Mouse (Mus musculus) limb, embryonic 13.5 days (tissue): ENCODE measurements around the gene Entpd8. TPM values are rescaled to one million over a fixed set of nuclear protein-coding genes. Genes with fewer than 3 reads are reported as not detected.

ENCODE experiments used
- ATAC-seq: fragments of 200-750 bp; cut with Nextera tagmentation; 2 replicates; pipeline ENCODE4 v1.8.0; 2017; ENCODE audit warnings: low read depth, moderate number of reproducible peaks, moderate TSS enrichment; ENCODE audit not compliant: low FRiP score
- H3K27ac ChIP-seq: fragments of 300-500 bp; sonication (generic); 2 replicates; pipeline ENCODE4 v1.5.1; 2015; ENCODE audit warnings: inconsistent platforms, mild to moderate bottlenecking, moderate library complexity
- H3K27me3 ChIP-seq: fragments of 300-500 bp; sonication (generic); 2 replicates; pipeline ENCODE4 v1.6.1; 2015; ENCODE audit warnings: mild to moderate bottlenecking, inconsistent platforms
- H3K36me3 ChIP-seq: fragments of 300-500 bp; sonication (generic); 2 replicates; pipeline ENCODE4 v1.6.1; 2015; ENCODE audit warnings: inconsistent platforms, mild to moderate bottlenecking, moderate library complexity
- H3K4me1 ChIP-seq: fragments of 300-500 bp; sonication (generic); 2 replicates; pipeline ENCODE4 v1.6.1; 2015; ENCODE audit warnings: inconsistent platforms
- H3K4me2 ChIP-seq: fragments of 300-500 bp; sonication (generic); replicated peaks from 2 replicates; pipeline ENCODE4 v1.6.1; 2015; ENCODE audit warnings: inconsistent platforms, mild to moderate bottlenecking, moderate library complexity
- H3K4me3 ChIP-seq: fragments of 300-500 bp; sonication (generic); 2 replicates; pipeline ENCODE4 v1.5.1; 2015; ENCODE audit warnings: moderate library complexity, mild to moderate bottlenecking, inconsistent platforms
- H3K9ac ChIP-seq: fragments of 300-500 bp; sonication (generic); 2 replicates; pipeline ENCODE4 v1.6.1; 2015; ENCODE audit warnings: mild to moderate bottlenecking, inconsistent platforms
- H3K9me3 ChIP-seq: fragments of 300-500 bp; sonication (generic); 2 replicates; pipeline ENCODE4 v1.6.1; 2016; ENCODE audit warnings: inconsistent platforms
- WGBS: fragments of 180-500 bp; shearing (Covaris S2); methylation state at CpG from one replicate; pipeline ENCODE4 v1.1.7; 2015; 5-methylcytosine and 5-hydroxymethylcytosine counted together
- polyA plus RNA-seq: library from polyadenylated mRNA; unstranded; fragments of >200 nt; fragmentation: Nextera tagmentation; extraction: Ambion mirVana; gene quantifications from 2 replicates; pipeline ENCODE4 v1.2.1, GENCODE M21; 2015

Entpd8 gene
- polyA plus RNA-seq, 1 experiment from 2014 or later: not detected

DNA sequence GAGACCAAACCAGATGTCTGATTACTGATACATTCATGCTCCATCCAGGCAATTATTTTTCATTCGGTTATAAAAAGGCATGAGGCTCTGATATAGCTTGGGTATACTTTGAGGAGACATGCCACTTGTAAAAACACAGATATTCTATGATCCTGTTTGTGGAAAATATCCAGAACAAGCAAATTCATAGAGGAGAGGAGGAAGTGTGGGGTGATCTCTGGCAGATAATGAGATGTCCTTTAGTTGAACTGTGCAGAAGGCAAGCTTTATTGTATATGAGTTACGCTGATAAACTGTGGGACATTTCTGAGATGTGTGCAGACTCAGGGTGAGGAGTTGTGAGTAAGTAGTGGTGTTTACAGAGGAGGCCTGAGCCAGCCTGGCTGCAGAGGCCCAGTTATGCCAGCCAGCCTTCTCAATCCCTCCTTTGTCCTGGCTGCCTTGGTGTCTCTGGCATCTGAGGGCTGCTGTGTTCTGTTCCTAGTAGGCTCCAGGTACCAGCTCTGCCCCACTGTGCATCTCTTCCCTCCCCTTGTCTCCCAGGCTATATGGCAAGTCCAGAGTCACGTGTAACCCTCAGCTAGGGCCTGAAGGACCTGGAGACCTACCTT lies 18.0 kb downstream of the Entpd8 start:
- Histone ChIP-seq H3K9me3 (no peaks in the 10 kb centered on the region), H3K9ac (no peak overlapping the region), H3K27me3 (peaks cover 40% of the 10 kb centered on the region), H3K36me3 (no peaks in the 10 kb centered on the region), H3K27ac (no peak overlapping the region), H3K4me3 (no peak overlapping the region), H3K4me2 (no peak overlapping the region), H3K4me1 (peaks cover 7% of the 10 kb centered on the region; the same call in 1 of the 2 replicates)
- 77% methylated on average over 3 of the region's 3 CpGs for WGBS
- ATAC-seq: no peak

GRCm38 (mm10) chr2:25098956-25099355 lies 18.9 kb downstream of the Entpd8 start:
- no peak overlapping the region for H3K4me2 ChIP-seq
- no peak overlapping the region for H3K9ac ChIP-seq
- H3K4me3 ChIP-seq: no peak overlapping the region
- ATAC-seq: no peak; the same call in 1 of the 2 replicates
- H3K9me3 ChIP-seq: no peaks in the 10 kb centered on the region
- H3K27ac ChIP-seq: no peak overlapping the region
- no peaks in the 10 kb centered on the region for H3K36me3 ChIP-seq
- H3K27me3 ChIP-seq: peaks cover 33% of the 10 kb centered on the region
- H3K4me1 ChIP-seq: peaks cover 7% of the 10 kb centered on the region; the same call in 1 of the 2 replicates
- 57% methylated on average over 5 of the region's 5 CpGs for WGBS

- Histone ChIP-seq H3K9ac (no peak overlapping the region), H3K27me3 (peaks cover 26% of the 10 kb centered on the region), H3K36me3 (no peaks in the 10 kb centered on the region), H3K4me2 (no peak overlapping the region), H3K4me3 (no peak overlapping the region), H3K4me1 (peaks cover 6% of the 10 kb centered on the region; the same call in 1 of the 2 replicates), H3K27ac (no peak overlapping the region), H3K9me3 (no peaks in the 10 kb centered on the region)
- WGBS: 74% methylated on average over 3 of the region's 3 CpGs
- no peak for ATAC-seq
These were observed 19.6 kb downstream of the Entpd8 start for GRCm38 (mm10) chr2:25099703-25100102.

GRCm38 (mm10) chr2:25104122-25104521 lies 24.0 kb downstream of the Entpd8 start:
- no peak for ATAC-seq
- Histone ChIP-seq H3K36me3 (no peaks in the 10 kb centered on the region), H3K27ac (no peak overlapping the region), H3K9ac (no peak overlapping the region), H3K27me3 (0 out of 2 replicates have a peak, but pooled peaks cover 3% of the 10 kb centered on the region), H3K4me3 (no peak overlapping the region), H3K4me2 (no peak overlapping the region), H3K9me3 (no peaks in the 10 kb centered on the region), H3K4me1 (no peaks in the 10 kb centered on the region)
- WGBS: 83% methylated on average over 2 of the region's 2 CpGs

DNA sequence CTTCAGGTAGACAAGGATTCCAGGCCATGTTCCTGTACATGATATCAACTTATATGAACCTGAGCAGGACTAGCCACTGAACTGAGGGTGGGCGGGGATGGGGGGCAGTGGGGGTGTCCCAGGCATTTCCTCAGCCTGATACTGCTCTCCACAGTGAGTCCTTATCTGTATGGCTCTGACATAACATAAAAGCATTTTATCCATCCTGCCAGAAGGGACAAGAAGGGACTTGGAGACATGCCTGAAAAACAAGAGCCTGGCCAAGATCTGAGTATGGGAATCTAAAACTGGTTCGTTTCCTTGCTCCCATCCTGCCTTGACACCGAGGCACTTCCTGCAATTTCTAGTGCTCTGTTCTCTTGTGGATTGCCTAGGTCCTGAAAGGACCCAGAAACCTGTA lies 25.9 kb downstream of the Entpd8 start:
- Histone ChIP-seq H3K4me3 (no peak overlapping the region), H3K27ac (no peak overlapping the region), H3K27me3 (0 out of 2 replicates have a peak, but pooled peaks cover 3% of the 10 kb centered on the region), H3K36me3 (no peaks in the 10 kb centered on the region), H3K9ac (no peak overlapping the region), H3K4me1 (no peaks in the 10 kb centered on the region), H3K4me2 (no peak overlapping the region), H3K9me3 (no peaks in the 10 kb centered on the region)
- 70% methylated on average over 3 of the region's 3 CpGs for WGBS
- no peak for ATAC-seq

DNA sequence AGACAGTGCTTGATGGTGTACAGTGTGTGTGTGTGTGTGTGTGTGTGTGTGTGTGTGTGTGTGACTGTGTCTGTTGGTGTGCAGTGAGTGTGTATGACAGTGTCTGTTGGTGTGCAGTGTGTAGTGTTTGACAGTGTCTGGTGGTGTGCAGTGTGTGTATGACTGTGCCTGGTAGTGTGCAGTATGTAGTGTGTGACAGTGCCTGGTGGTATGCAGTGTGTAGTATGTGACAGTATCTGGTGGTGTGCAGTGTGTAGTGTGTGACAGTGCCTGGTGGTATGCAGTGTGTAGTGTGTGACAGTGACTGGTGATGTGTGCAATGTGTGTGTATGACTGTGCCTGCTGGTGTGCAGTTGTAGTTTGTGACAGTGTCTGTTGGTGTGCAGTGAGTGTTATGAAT lies 29.4 kb downstream of the Entpd8 start:
- Histone ChIP-seq H3K27me3 (no peaks in the 10 kb centered on the region), H3K9ac (no peak overlapping the region), H3K36me3 (no peaks in the 10 kb centered on the region), H3K4me2 (no peak overlapping the region), H3K9me3 (no peaks in the 10 kb centered on the region), H3K4me3 (no peak overlapping the region), H3K4me1 (no peaks in the 10 kb centered on the region), H3K27ac (no peak overlapping the region)
- no peak for ATAC-seq

DNA sequence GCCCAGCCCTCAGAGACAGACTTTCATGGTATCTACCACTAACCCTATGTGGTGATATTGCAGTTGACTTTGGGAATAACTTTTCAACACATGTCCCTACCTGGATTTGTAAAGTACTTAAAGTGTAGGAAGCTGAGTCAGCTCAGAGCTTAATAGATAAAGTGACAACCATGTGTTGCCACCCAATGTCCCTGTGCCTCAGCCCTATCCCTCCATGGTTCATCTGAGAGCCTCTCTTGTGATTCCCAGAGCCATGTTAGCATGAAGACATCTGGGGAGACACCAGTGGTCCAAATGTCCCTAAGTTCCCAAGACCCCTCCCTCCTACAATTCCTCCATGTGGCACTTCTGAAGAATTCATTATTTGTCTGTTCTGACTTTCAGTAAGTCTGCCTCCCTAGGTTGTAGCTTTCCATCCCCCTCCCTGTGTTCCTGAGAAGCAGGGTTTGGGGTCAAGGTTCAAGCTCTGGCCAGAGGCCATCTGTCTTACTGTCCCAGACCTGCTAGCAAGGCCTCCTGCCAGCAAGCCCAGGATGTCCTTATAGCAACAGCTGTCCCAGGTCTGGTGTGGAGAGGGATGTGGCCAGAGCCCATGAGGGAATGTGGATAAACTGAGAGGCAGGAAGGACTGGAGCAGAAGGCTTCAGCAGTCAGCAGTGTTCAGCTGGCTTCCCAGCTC lies 30.5 kb downstream of the Entpd8 start:
- ATAC-seq: no peak
- Histone ChIP-seq H3K4me2 (no peak overlapping the region), H3K27ac (no peak overlapping the region), H3K9me3 (no peaks in the 10 kb centered on the region), H3K4me3 (no peak overlapping the region), H3K27me3 (no peaks in the 10 kb centered on the region), H3K4me1 (no peaks in the 10 kb centered on the region), H3K9ac (no peak overlapping the region; the same call in 1 of the 2 replicates), H3K36me3 (no peaks in the 10 kb centered on the region)

- Histone ChIP-seq H3K27ac (no peak overlapping the region), H3K9ac (no peak overlapping the region; the same call in 1 of the 2 replicates), H3K4me2 (no peak overlapping the region), H3K9me3 (no peaks in the 10 kb centered on the region), H3K27me3 (no peaks in the 10 kb centered on the region), H3K4me1 (no peaks in the 10 kb centered on the region), H3K4me3 (no peak overlapping the region), H3K36me3 (no peaks in the 10 kb centered on the region)
- ATAC-seq: no peak
- WGBS: 71% methylated on average over 9 of the region's 9 CpGs
These were observed 31.2 kb downstream of the Entpd8 start for GRCm38 (mm10) chr2:25111184-25111791.

- H3K4me2 ChIP-seq: no peak overlapping the region
- H3K27ac ChIP-seq: no peak overlapping the region
- no peaks in the 10 kb centered on the region for H3K27me3 ChIP-seq
- no peaks in the 10 kb centered on the region for H3K36me3 ChIP-seq
- H3K4me3 ChIP-seq: no peak overlapping the region
- no peaks in the 10 kb centered on the region for H3K4me1 ChIP-seq
- WGBS: 84% methylated on average over 2 of the region's 2 CpGs
- ATAC-seq: no peak
- 0 out of 2 replicates have a peak, but pooled peaks cover 5% of the 10 kb centered on the region for H3K9me3 ChIP-seq
- H3K9ac ChIP-seq: no peak overlapping the region
These were observed 34.2 kb downstream of the Entpd8 start for GRCm38 (mm10) chr2:25114308-25114707.

- no peak for ATAC-seq
- 50% methylated on average over 2 of the region's 2 CpGs for WGBS
- Histone ChIP-seq H3K4me3 (no peak overlapping the region), H3K9ac (no peak overlapping the region), H3K27me3 (no peaks in the 10 kb centered on the region), H3K9me3 (0 out of 2 replicates have a peak, but pooled peaks cover 5% of the 10 kb centered on the region), H3K27ac (no peak overlapping the region), H3K4me1 (no peaks in the 10 kb centered on the region), H3K36me3 (no peaks in the 10 kb centered on the region), H3K4me2 (no peak overlapping the region)
These were observed 35.3 kb downstream of the Entpd8 start for GRCm38 (mm10) chr2:25115442-25115841.

DNA sequence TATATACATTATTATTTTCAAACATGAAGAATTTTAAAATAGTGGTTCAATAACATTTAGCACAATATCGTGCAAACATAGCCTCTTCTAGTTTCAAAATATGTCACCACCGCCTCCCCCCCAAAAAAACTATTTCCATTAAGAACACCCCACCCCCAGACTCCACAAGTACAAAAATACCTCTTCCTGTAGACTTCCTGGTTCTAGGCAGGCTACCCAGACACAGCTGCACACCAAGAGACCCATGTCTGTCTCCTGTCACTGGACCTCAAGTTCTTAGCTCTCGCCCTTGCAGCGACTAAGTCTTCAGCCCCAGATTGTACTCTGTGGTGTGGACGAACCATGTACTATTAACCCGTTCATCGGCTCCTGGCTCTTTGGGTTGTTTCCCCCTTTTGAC lies 40.9 kb downstream of the Entpd8 start:
- H3K9me3 ChIP-seq: 0 out of 2 replicates have a peak, but pooled peaks cover 5% of the 10 kb centered on the region
- H3K4me1 ChIP-seq: peaks cover 6% of the 10 kb centered on the region
- H3K27ac ChIP-seq: no peak overlapping the region
- H3K4me2 ChIP-seq: no peak overlapping the region
- WGBS: 77% methylated on average over 7 of the region's 7 CpGs
- H3K36me3 ChIP-seq: no peaks in the 10 kb centered on the region
- no peak overlapping the region for H3K9ac ChIP-seq
- no peaks in the 10 kb centered on the region for H3K27me3 ChIP-seq
- no peak for ATAC-seq
- H3K4me3 ChIP-seq: no peak overlapping the region

DNA sequence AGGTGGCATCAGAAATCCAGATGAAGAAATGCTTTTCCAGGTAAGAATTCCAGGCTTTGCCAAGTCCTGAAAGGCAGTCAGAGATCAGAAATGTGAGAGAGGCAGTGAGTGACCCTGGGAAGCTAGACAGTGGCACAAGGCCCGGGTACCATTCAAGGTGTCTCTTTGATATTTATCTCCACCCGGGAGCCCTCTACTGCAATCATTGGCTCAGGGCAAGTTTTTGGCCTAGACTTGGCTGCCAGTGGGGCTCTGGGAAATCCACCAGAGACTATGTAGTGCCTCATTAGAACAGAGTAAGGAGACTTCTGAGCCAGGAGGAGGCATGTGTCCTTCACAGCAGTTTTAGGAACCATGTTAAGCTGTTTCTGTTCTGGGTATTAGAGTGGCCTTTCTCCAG lies 42.6 kb downstream of the Entpd8 start:
- no peak overlapping the region for H3K27ac ChIP-seq
- 63% methylated on average over 2 of the region's 2 CpGs for WGBS
- ATAC-seq: no peak

More for the DNA sequence above, 42.6 kb downstream of the Entpd8 start:
- Histone ChIP-seq H3K4me3 (no peak overlapping the region), H3K9ac (no peak overlapping the region), H3K27me3 (no peaks in the 10 kb centered on the region), H3K4me2 (no peak overlapping the region), H3K4me1 (peaks cover 14% of the 10 kb centered on the region), H3K36me3 (no peaks in the 10 kb centered on the region), H3K9me3 (0 out of 2 replicates have a peak, but pooled peaks cover under 1% of the 10 kb centered on the region)
